Mouse (Mus musculus): ENCODE results near the gene Ubb. TPM values are rescaled to one million over a fixed set of nuclear protein-coding genes. Genes with fewer than 3 reads are reported as not detected.
A peak's percentile ranks its signal among the peaks of the same experiment; 100 is the strongest.

Ubb gene
- polyA plus RNA-seq, 1 experiment from 2014 or later: 3,283 TPM

- ATAC-seq (replicated peaks; ENCODE audit: low FRiP score): no peak
- H3K9me3 ChIP-seq (ENCODE audit: control insufficient read depth, low read length): no peaks in the 10 kb centered on the region
- whole genome bisulfite sequencing: 79% methylated on average over 7 of the region's 7 CpGs
- DNase-seq (ENCODE audit: low spot score): no peak
- no peaks in the 10 kb centered on the region for H3K27me3 ChIP-seq (ENCODE audit: control insufficient read depth, insufficient read depth, low read length)
- H3K4me1 ChIP-seq (replicated peaks; ENCODE audit: control insufficient read depth, insufficient read depth, low read length): no peaks in the 10 kb centered on the region
- no peak overlapping the region for H3K9ac ChIP-seq (ENCODE audit: low read length)
- H3K36me3 ChIP-seq (ENCODE audit: control insufficient read depth, insufficient read depth, low read length): no peaks in the 10 kb centered on the region
- H3K4me3 ChIP-seq (ENCODE audit: low read depth, low read length): no peak overlapping the region
- no peak overlapping the region for H3K4me2 ChIP-seq (ENCODE audit: low read depth, low read length, severe bottlenecking)
- H3K27ac ChIP-seq (ENCODE audit: low read depth, low read length): no peak overlapping the region
These were observed 14.8 kb downstream of the Ubb start for GRCm38 (mm10) chr11:62565747-62566146.

- no peaks in the 10 kb centered on the region for H3K27me3 ChIP-seq (ENCODE audit: control insufficient read depth, insufficient read depth, low read length)
- no peak overlapping the region for H3K27ac ChIP-seq (ENCODE audit: low read depth, low read length)
- no peak overlapping the region for H3K4me3 ChIP-seq (ENCODE audit: low read depth, low read length)
- no peaks in the 10 kb centered on the region for H3K9me3 ChIP-seq (ENCODE audit: control insufficient read depth, low read length)
- H3K4me2 ChIP-seq (ENCODE audit: low read depth, low read length, severe bottlenecking): no peak overlapping the region
- H3K9ac ChIP-seq (ENCODE audit: low read length): no peak overlapping the region
- H3K36me3 ChIP-seq (ENCODE audit: control insufficient read depth, insufficient read depth, low read length): no peaks in the 10 kb centered on the region
- H3K4me1 ChIP-seq (replicated peaks; ENCODE audit: control insufficient read depth, insufficient read depth, low read length): no peaks in the 10 kb centered on the region
- no peak for ATAC-seq (replicated peaks; ENCODE audit: low FRiP score)
- WGBS: 68% methylated on average over 1 of the region's 1 CpGs
- no peak for DNase-seq (ENCODE audit: low spot score)
These were observed 15.2 kb downstream of the Ubb start for GRCm38 (mm10) chr11:62566211-62566610.

- H3K4me2 ChIP-seq (ENCODE audit: low read depth, low read length, severe bottlenecking): no peak overlapping the region
- ATAC-seq (replicated peaks; ENCODE audit: low FRiP score) (no peak), DNase-seq (ENCODE audit: low spot score) (no peak)
- no peaks in the 10 kb centered on the region for H3K4me1 ChIP-seq (replicated peaks; ENCODE audit: control insufficient read depth, insufficient read depth, low read length)
- WGBS: 79% methylated on average over 3 of the region's 3 CpGs
- H3K4me3 ChIP-seq (ENCODE audit: low read depth, low read length): no peak overlapping the region
- no peak overlapping the region for H3K9ac ChIP-seq (ENCODE audit: low read length)
- no peak overlapping the region for H3K27ac ChIP-seq (ENCODE audit: low read depth, low read length)
- no peaks in the 10 kb centered on the region for H3K36me3 ChIP-seq (ENCODE audit: control insufficient read depth, insufficient read depth, low read length)
- no peaks in the 10 kb centered on the region for H3K9me3 ChIP-seq (ENCODE audit: control insufficient read depth, low read length)
- H3K27me3 ChIP-seq (ENCODE audit: control insufficient read depth, insufficient read depth, low read length): no peaks in the 10 kb centered on the region
These were observed 17.3 kb downstream of the Ubb start for GRCm38 (mm10) chr11:62568300-62568699.

GRCm38 (mm10) chr11:62573959-62574702 lies 23.2 kb downstream of the Ubb start, which contains the start of gene Trpv2:
Gene Trpv2 (plus strand): TSS chr11:62574486.
- ATAC-seq (replicated peaks; ENCODE audit: low FRiP score) (no peak), DNase-seq (ENCODE audit: low spot score) (no peak)
- Histone ChIP-seq H3K9ac (ENCODE audit: low read length) (peak within 1 kb of the TSS; percentile 59; the same call in 1 of the 2 replicates), H3K9me3 (ENCODE audit: control insufficient read depth, low read length) (no peaks in the 10 kb centered on the region), H3K27me3 (ENCODE audit: control insufficient read depth, insufficient read depth, low read length) (peaks cover 3% of the 10 kb centered on the region; the same call in 1 of the 2 replicates), H3K4me2 (ENCODE audit: low read depth, low read length, severe bottlenecking) (peak within 1 kb of the TSS; percentile 98), H3K4me3 (ENCODE audit: low read depth, low read length) (peak within 1 kb of the TSS; percentile 44), H3K4me1 (replicated peaks; ENCODE audit: control insufficient read depth, insufficient read depth, low read length) (peaks cover 8% of the 10 kb centered on the region; the same call in 1 of the 2 replicates), H3K27ac (ENCODE audit: low read depth, low read length) (no peak within 1 kb of the TSS), H3K36me3 (ENCODE audit: control insufficient read depth, insufficient read depth, low read length) (no peaks in the 10 kb centered on the region)
- WGBS: 85% methylated on average over 6 of the region's 6 CpGs

DNA sequence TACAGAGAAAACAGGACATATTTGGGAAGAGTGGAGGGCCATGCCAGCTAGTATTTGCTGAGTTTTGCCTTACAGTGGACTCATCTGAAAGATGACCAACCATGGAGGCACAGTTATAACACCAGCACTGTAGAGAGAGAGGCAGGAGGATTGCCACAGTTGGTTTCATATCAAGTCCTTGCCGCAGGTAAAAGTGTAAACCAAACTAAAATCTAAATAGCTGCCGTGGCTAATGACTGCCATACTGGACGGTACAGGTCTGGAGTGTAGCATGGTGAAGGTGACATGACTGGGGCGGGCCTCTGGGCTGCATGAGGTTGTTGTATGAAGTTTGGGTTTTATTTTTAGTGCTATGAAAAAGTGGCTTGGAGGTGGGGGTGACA lies 23.7 kb downstream of the Ubb start:
- no peak overlapping the region for H3K4me2 ChIP-seq (ENCODE audit: low read depth, low read length, severe bottlenecking)
- DNase-seq (ENCODE audit: low spot score): no peak
- 85% methylated on average over 4 of the region's 4 CpGs for WGBS
- no peak overlapping the region for H3K4me3 ChIP-seq (ENCODE audit: low read depth, low read length)
- H3K9me3 ChIP-seq (ENCODE audit: control insufficient read depth, low read length): no peaks in the 10 kb centered on the region
- H3K9ac ChIP-seq (ENCODE audit: low read length): no peak overlapping the region
- peaks cover 8% of the 10 kb centered on the region; the same call in 1 of the 2 replicates for H3K4me1 ChIP-seq (replicated peaks; ENCODE audit: control insufficient read depth, insufficient read depth, low read length)
- ATAC-seq (replicated peaks; ENCODE audit: low FRiP score): no peak
- H3K36me3 ChIP-seq (ENCODE audit: control insufficient read depth, insufficient read depth, low read length): no peaks in the 10 kb centered on the region
- peaks cover 3% of the 10 kb centered on the region; the same call in 1 of the 2 replicates for H3K27me3 ChIP-seq (ENCODE audit: control insufficient read depth, insufficient read depth, low read length)
- no peak overlapping the region for H3K27ac ChIP-seq (ENCODE audit: low read depth, low read length)

DNA sequence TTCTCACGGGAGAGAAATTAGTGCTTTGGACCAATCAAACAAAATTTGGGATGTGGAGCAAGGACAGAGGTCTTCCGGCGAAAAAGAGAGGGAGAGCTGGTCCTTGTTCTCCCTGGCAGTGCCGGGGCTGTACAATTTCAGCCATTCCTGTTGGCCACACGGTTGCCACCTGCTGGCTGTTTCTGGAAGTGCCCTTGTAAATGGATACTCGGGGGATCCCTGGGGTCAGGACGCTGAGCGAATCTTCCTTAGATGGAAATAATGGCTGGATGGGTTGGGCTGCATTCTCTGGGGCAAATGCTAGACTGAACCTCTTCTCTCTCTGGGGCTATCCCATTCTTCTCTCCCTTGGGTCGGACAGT lies 24.3 kb downstream of the Ubb start:
- H3K4me1 ChIP-seq (replicated peaks; ENCODE audit: control insufficient read depth, insufficient read depth, low read length): peaks cover 8% of the 10 kb centered on the region; the same call in 1 of the 2 replicates
- DNase-seq (ENCODE audit: low spot score): peak; percentile 93
- no peak overlapping the region for H3K27ac ChIP-seq (ENCODE audit: low read depth, low read length)
- H3K9ac ChIP-seq (ENCODE audit: low read length): peak overlapping the region; percentile 59
- peaks cover 3% of the 10 kb centered on the region; the same call in 1 of the 2 replicates for H3K27me3 ChIP-seq (ENCODE audit: control insufficient read depth, insufficient read depth, low read length)
- no peaks in the 10 kb centered on the region for H3K9me3 ChIP-seq (ENCODE audit: control insufficient read depth, low read length)
- no peaks in the 10 kb centered on the region for H3K36me3 ChIP-seq (ENCODE audit: control insufficient read depth, insufficient read depth, low read length)
- H3K4me3 ChIP-seq (ENCODE audit: low read depth, low read length): peak overlapping the region; percentile 44
- ATAC-seq (replicated peaks; ENCODE audit: low FRiP score): peak; percentile 71
- H3K4me2 ChIP-seq (ENCODE audit: low read depth, low read length, severe bottlenecking): peak overlapping the region; percentile 98
- 2% methylated on average over 9 of the region's 9 CpGs for WGBS

DNA sequence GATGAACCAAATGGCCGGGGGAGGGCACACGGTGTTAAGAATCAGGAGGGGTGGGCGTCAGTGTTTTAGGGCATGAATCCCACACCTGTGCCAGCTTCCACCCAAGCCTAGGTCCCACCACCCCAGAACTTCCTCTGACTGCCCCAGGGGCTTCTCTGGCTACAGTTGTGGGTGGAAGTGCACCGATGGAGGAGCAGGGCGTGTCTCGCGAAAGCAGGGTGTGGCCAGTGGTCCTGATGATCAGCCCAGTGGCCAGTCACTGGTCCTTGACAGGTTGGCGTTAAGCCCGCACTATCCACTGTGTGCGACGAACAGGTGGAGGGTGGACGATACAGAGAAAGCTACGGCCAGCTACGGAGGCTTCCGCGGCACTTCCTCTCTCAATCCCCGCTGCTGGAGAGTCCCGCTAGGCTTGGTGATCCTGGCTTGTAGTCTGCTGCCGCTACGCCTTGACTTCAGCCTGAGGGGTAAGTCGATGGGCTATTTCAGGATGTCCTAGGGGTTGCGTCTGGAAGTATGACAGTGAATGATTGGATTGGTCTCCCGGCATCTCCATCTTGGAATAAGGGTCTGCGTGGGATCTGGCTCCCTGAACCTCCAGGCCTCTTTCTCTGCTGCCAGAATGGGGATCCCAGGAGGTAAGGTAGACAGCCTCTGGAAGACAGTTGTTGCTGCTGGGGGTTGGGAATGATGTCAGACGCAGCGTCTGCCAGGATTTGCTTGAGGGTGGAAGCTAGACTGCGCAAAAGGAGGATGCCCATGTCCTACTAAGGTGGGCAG lies 24.9 kb downstream of the Ubb start:
- peak; percentile 55 for ATAC-seq (replicated peaks; ENCODE audit: low FRiP score)
- Histone ChIP-seq H3K27ac (ENCODE audit: low read depth, low read length) (no peak overlapping the region), H3K9ac (ENCODE audit: low read length) (peak overlapping the region; percentile 59), H3K27me3 (ENCODE audit: control insufficient read depth, insufficient read depth, low read length) (peaks cover 3% of the 10 kb centered on the region; the same call in 1 of the 2 replicates), H3K9me3 (ENCODE audit: control insufficient read depth, low read length) (no peaks in the 10 kb centered on the region), H3K36me3 (ENCODE audit: control insufficient read depth, insufficient read depth, low read length) (no peaks in the 10 kb centered on the region), H3K4me2 (ENCODE audit: low read depth, low read length, severe bottlenecking) (peak overlapping the region; percentile 98), H3K4me3 (ENCODE audit: low read depth, low read length) (peak overlapping the region; percentile 44), H3K4me1 (replicated peaks; ENCODE audit: control insufficient read depth, insufficient read depth, low read length) (peaks cover 8% of the 10 kb centered on the region; the same call in 1 of the 2 replicates)
- WGBS: 7% methylated on average over 27 of the region's 27 CpGs
- DNase-seq (ENCODE audit: low spot score): no peak

- DNase-seq (ENCODE audit: low spot score) (no peak), ATAC-seq (replicated peaks; ENCODE audit: low FRiP score) (no peak)
- 66% methylated on average over 16 of the region's 16 CpGs for WGBS
- Histone ChIP-seq H3K9ac (ENCODE audit: low read length) (no peak overlapping the region), H3K27ac (ENCODE audit: low read depth, low read length) (no peak overlapping the region), H3K4me3 (ENCODE audit: low read depth, low read length) (peak overlapping the region; percentile 44), H3K27me3 (ENCODE audit: control insufficient read depth, insufficient read depth, low read length) (peaks cover 3% of the 10 kb centered on the region; the same call in 1 of the 2 replicates), H3K4me1 (replicated peaks; ENCODE audit: control insufficient read depth, insufficient read depth, low read length) (peaks cover 8% of the 10 kb centered on the region; the same call in 1 of the 2 replicates), H3K4me2 (ENCODE audit: low read depth, low read length, severe bottlenecking) (no peak overlapping the region; the same call in 1 of the 2 replicates), H3K9me3 (ENCODE audit: control insufficient read depth, low read length) (no peaks in the 10 kb centered on the region), H3K36me3 (ENCODE audit: control insufficient read depth, insufficient read depth, low read length) (no peaks in the 10 kb centered on the region)
These were observed 25.7 kb downstream of the Ubb start for GRCm38 (mm10) chr11:62576530-62577152.

Data from forebrain, embryonic 11.5 days (tissue).